In the genomic region with DNA sequence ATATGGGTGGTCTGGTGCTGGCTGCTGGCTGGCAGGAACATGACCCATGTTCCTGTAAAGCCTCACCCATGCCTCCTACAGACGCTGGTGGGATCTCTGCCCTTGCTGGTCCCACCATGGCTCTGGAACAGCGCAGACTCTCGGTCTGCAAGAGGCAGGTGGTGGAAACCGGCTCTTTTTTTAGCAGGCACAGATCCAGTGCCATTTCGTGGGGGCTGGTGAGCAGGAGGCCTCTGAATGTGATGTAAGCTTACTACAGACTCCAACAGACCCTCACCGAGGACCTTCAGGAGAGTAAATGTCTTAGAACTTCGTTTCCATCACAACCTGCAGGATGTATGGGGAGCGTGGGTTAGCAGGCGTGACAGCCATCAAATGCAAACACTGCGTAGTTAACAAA, we compare ENCODE assay signal across 20 mouse cellular contexts. TPM values are rescaled to one million over a fixed set of nuclear protein-coding genes. Genes with fewer than 3 reads are reported as not detected.
"Had no signal": no experiment of that assay in that cellular context is flagged by ENCODE, and none has a peak within 500 bp of the region (broad histone marks: within the 10 kb centered on the region; RNA-seq: fewer than 3 reads in every experiment).

No protein-coding gene starts in this region.

- H3K9me3 ChIP-seq: intestine, embryonic 15.5 days; liver, embryonic 15.5 days; midbrain, embryonic 15.5 days; neural tube, embryonic 12.5 days had no signal

- H3K36me3 ChIP-seq: intestine, embryonic 15.5 days; liver, embryonic 15.5 days; midbrain, embryonic 15.5 days; neural tube, embryonic 12.5 days had no signal

- H3K4me2 ChIP-seq: hindbrain, embryonic 14.5 days; intestine, embryonic 15.5 days; limb, embryonic 13.5 days; liver, embryonic 15.5 days; midbrain, embryonic 15.5 days; neural tube, embryonic 12.5 days had no signal

- H3K27me3 ChIP-seq: intestine, embryonic 15.5 days; neural tube, embryonic 12.5 days had no signal

- DNase-seq: kidney, adult 2 months; kidney, postnatal 10 days; lung, adult 2 months; lung, postnatal 36 days; retina, postnatal 1 day; right cerebral cortex, postnatal 4 days; spleen, adult 18-20 months; thymus, adult 2 months; thymus, postnatal 25 days had no signal

- H3K4me1 ChIP-seq: liver, embryonic 15.5 days had no signal

- H3K27ac ChIP-seq: hindbrain, embryonic 14.5 days; intestine, embryonic 15.5 days; limb, embryonic 13.5 days; liver, embryonic 15.5 days; midbrain, embryonic 15.5 days; neural tube, embryonic 12.5 days had no signal

- H3K4me3 ChIP-seq: intestine, embryonic 15.5 days; limb, embryonic 13.5 days; liver, embryonic 15.5 days; midbrain, embryonic 15.5 days; neural tube, embryonic 12.5 days had no signal

- H3K9ac ChIP-seq: hindbrain, embryonic 14.5 days; intestine, embryonic 15.5 days; limb, embryonic 13.5 days; liver, embryonic 15.5 days; midbrain, embryonic 15.5 days; neural tube, embryonic 12.5 days had no signal

- ATAC-seq: intestine, embryonic 15.5 days; lung, postnatal 0 days; midbrain, embryonic 15.5 days had no signal

RNA-seq across cellular contexts. Expression of a gene that starts 56.0 kb away (rescaled TPM):
- total RNA-seq: liver, adult 2 months; monocyte, adult 5-6 weeks; neutrophil, adult 5-6 weeks had no signal
- polyA plus RNA-seq: intestine, embryonic 15.5 days; liver, adult 2 months; liver, embryonic 15.5 days; lung, postnatal 0 days; urinary bladder, adult 2 months had no signal
